In the genomic region with DNA sequence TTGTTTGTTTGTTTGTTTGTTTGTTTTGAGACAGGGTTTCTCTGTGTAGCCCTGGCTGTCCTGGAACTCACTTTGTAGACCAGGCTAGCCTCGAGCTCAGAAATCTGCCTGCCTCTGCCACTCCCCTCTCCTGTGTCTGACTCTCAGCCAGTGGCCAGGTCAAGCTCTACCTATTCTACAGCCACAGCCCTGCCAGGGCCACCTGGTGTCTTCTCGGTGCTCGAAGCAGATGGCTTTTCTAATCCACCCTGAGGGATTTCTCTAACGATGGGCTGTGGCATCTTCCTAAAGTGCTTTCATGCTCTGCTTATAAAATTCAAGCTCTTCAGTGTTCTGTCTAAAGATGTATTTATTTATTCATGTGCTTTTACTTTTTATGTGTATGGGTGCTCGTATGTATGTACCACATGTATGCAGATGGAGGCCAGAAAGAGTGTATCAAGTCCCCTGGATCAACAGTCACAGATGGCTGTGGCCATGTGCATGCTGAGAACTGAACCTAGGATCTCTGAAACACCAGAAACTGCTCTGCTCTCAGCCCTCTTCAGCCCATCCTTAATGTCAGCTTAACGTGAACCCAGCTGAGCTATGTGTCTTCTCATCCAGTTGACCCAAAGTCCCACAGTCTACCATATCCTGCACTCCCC, we compare ENCODE assay signal across 24 mouse cellular contexts.
DNase-seq lines count a peak whose midpoint lies in the region; ATAC-seq and TF ChIP-seq lines count a peak whose summit lies in the region.
"Had no signal": no experiment of that assay in that cellular context is flagged by ENCODE, and none has a peak within 500 bp of the region (broad histone marks: within the 10 kb centered on the region; RNA-seq: fewer than 3 reads in every experiment).

No protein-coding gene starts in this region.

- TF ChIP-seq POLR2A in cerebellum, adult 2 months (IDR thresholded peaks at IDR 0.05; ENCODE audit: borderline replicate concordance, insufficient read depth, low read length) = no peak

- H3K4me3 ChIP-seq in cerebellum, adult 2 months (replicated peaks; ENCODE audit: insufficient read depth, low read depth, low read length) = no peak overlapping the region
- no peak overlapping the region for H3K4me3 ChIP-seq in limb, embryonic 10.5 days
- no peak overlapping the region for H3K4me3 ChIP-seq in forebrain, embryonic 14.5 days (ENCODE audit: low read depth, low read length)
- H3K4me3 ChIP-seq: embryonic facial prominence, embryonic 12.5 days; embryonic facial prominence, embryonic 15.5 days; forebrain, embryonic 15.5 days; gastrocnemius, adult 2 months; hindbrain, embryonic 10.5 days; hindbrain, embryonic 13.5 days; intestine, embryonic 15.5 days had no signal

- no peaks in the 10 kb centered on the region for H3K27me3 ChIP-seq in cerebellum, adult 2 months (ENCODE audit: control insufficient read depth, insufficient read depth, low read length)
- H3K27me3 ChIP-seq in limb, embryonic 10.5 days (ENCODE audit: low read depth, poor library complexity, severe bottlenecking) = no peaks in the 10 kb centered on the region
- no peaks in the 10 kb centered on the region for H3K27me3 ChIP-seq in forebrain, embryonic 14.5 days (replicated peaks; ENCODE audit: control insufficient read depth, insufficient read depth, low read length)
- H3K27me3 ChIP-seq: embryonic facial prominence, embryonic 12.5 days; embryonic facial prominence, embryonic 15.5 days; forebrain, embryonic 15.5 days; hindbrain, embryonic 13.5 days; intestine, embryonic 15.5 days had no signal

- peaks cover 11% of the 10 kb centered on the region for H3K36me3 ChIP-seq in limb, embryonic 10.5 days
- 0 out of 2 replicates have a peak, but pooled peaks cover 3% of the 10 kb centered on the region for H3K36me3 ChIP-seq in forebrain, embryonic 14.5 days (ENCODE audit: control insufficient read depth, insufficient read depth, low read length)
- H3K36me3 ChIP-seq: embryonic facial prominence, embryonic 12.5 days; forebrain, embryonic 15.5 days; intestine, embryonic 15.5 days had no signal

- H3K4me2 ChIP-seq in forebrain, embryonic 14.5 days (ENCODE audit: low read length) = no peak overlapping the region
- H3K4me2 ChIP-seq: embryonic facial prominence, embryonic 12.5 days; embryonic facial prominence, embryonic 15.5 days; forebrain, embryonic 15.5 days; heart, embryonic 11.5 days; hindbrain, embryonic 13.5 days; intestine, embryonic 15.5 days had no signal

- WGBS in cerebellum, adult 2 months = 16% methylated on average over 6 of the region's 6 CpGs
- 90% methylated on average over 6 of the region's 6 CpGs for WGBS in limb, embryonic 10.5 days
- WGBS in forebrain, embryonic 14.5 days = 91% methylated on average over 6 of the region's 6 CpGs

- no peak overlapping the region for H3K9ac ChIP-seq in forebrain, embryonic 14.5 days (ENCODE audit: low read length)
- H3K9ac ChIP-seq: embryonic facial prominence, embryonic 12.5 days; embryonic facial prominence, embryonic 15.5 days; forebrain, embryonic 15.5 days; hindbrain, embryonic 13.5 days; intestine, embryonic 15.5 days had no signal

- no peaks in the 10 kb centered on the region for H3K9me3 ChIP-seq in limb, embryonic 10.5 days (replicated peaks)
- H3K9me3 ChIP-seq in forebrain, embryonic 14.5 days (replicated peaks; ENCODE audit: control insufficient read depth, low read length) = no peaks in the 10 kb centered on the region
- H3K9me3 ChIP-seq: embryonic facial prominence, embryonic 12.5 days; embryonic facial prominence, embryonic 15.5 days; forebrain, embryonic 15.5 days; hindbrain, embryonic 10.5 days; hindbrain, embryonic 13.5 days; intestine, embryonic 15.5 days had no signal

- peaks cover 41% of the 10 kb centered on the region for H3K4me1 ChIP-seq in cerebellum, adult 2 months (ENCODE audit: control insufficient read depth, insufficient read depth, low read length)
- H3K4me1 ChIP-seq in limb, embryonic 10.5 days = peaks cover 17% of the 10 kb centered on the region
- no peaks in the 10 kb centered on the region for H3K4me1 ChIP-seq in forebrain, embryonic 14.5 days (ENCODE audit: control insufficient read depth, insufficient read depth, low read length)
- H3K4me1 ChIP-seq: forebrain, embryonic 15.5 days had no signal

- TF ChIP-seq CTCF in cerebellum, adult 2 months (IDR thresholded peaks at IDR 0.05; ENCODE audit: borderline replicate concordance, insufficient read depth, low read depth, low read length) = no peak

- H3K27ac ChIP-seq in cerebellum, adult 2 months (ENCODE audit: insufficient read depth, low read length) = peak overlapping the region; percentile 75
- H3K27ac ChIP-seq in limb, embryonic 10.5 days = no peak overlapping the region
- no peak overlapping the region for H3K27ac ChIP-seq in forebrain, embryonic 14.5 days (ENCODE audit: low read depth, low read length)
- H3K27ac ChIP-seq: embryonic facial prominence, embryonic 12.5 days; embryonic facial prominence, embryonic 15.5 days; forebrain, embryonic 15.5 days; gastrocnemius, adult 2 months; hindbrain, embryonic 10.5 days; hindbrain, embryonic 13.5 days; intestine, embryonic 15.5 days had no signal

- peak; percentile 62 for DNase-seq in cerebellum, adult 11 months
- peak; percentile 68 to 84 for DNase-seq in cerebellum, adult 2 months
- peak; percentile 81 for DNase-seq in cerebellum, adult 9-11 months
- peak; percentile 69 to 78 for DNase-seq in cerebellum, postnatal 25 days
- DNase-seq in limb, embryonic 10.5 days (ENCODE audit: low spot score) = no peak
- DNase-seq in forebrain, embryonic 14.5 days (ENCODE audit: low spot score) = no peak
- DNase-seq in thymus, postnatal 25 days = no peak
- DNase-seq: adrenal gland, adult 8-10 months; adrenal gland, postnatal 25 days; gastrocnemius, adult 2 months; gastrocnemius, postnatal 14 days; heart, adult 11 months; kidney, adult 11 months; kidney, adult 8-10 months had no signal

- ATAC-seq in cerebellum, adult (ENCODE audit: insufficient number of reproducible peaks, low FRiP score, low TSS enrichment) = no peak
- no peak for ATAC-seq in forebrain, embryonic 14.5 days
- ATAC-seq: activated CD4-positive, CD25-positive, alpha-beta regulatory T cell, adult 4 months; forebrain, embryonic 15.5 days; hindbrain, embryonic 16.5 days; intestine, embryonic 15.5 days had no signal

Comparison
In these comparisons a context has a peak if more than half of its experiments do, and no peak if none do; other contexts are left out.
1. DNase-seq: peak in cerebellum, adult 11 months (single experiment), cerebellum, adult 2 months (2 of 2), cerebellum, adult 9-11 months (single experiment) and cerebellum, postnatal 25 days (2 of 2); none in limb, embryonic 10.5 days (single experiment), forebrain, embryonic 14.5 days (single experiment) and thymus, postnatal 25 days (single experiment).